Mouse (Mus musculus) liver, adult 2 months (tissue): ENCODE measurements at regions not wholly inside any gene's neighbourhood (a gene's known extent, or its start where the extent isn't known, plus 50 kb on each side); places are given as distances from the start of the nearest gene placed in this dataset.

Source experiments
- CTCF ChIP-seq: fragments of 200-500 bp; IDR thresholded peaks from 2 replicates; pipeline ENCODE4 v1.5.1; 2011; ENCODE audit warnings: low read depth, low read length, control low read depth
- POLR2A ChIP-seq: fragments of 200-500 bp; IDR thresholded peaks from 2 replicates; pipeline ENCODE4 v1.6.1; 2011; ENCODE audit warnings: low read length, control low read depth; ENCODE audit not compliant: insufficient read depth; ENCODE audit errors: extremely low read depth

GRCm38 (mm10) chr3:14968345-14968744, 82.3 kb downstream of the Car2 start:
- TF ChIP-seq CTCF: no peak
- no peak for TF ChIP-seq POLR2A
